Mouse (Mus musculus): ENCODE data around the gene Igf1r. TPM values are rescaled to one million over a fixed set of nuclear protein-coding genes. Genes with fewer than 3 reads are reported as not detected.

Gene Igf1r
- polyA plus RNA-seq, 1 experiment from 2014 or later = 47.2 TPM

GRCm38 (mm10) chr7:68119605-68120004, 167.0 kb downstream of the Igf1r start:
- Histone ChIP-seq H3K36me3 (peaks cover 8% of the 10 kb centered on the region; the same call in 1 of the 2 replicates), H3K9me3 (no peaks in the 10 kb centered on the region), H3K9ac (replicated peaks) (no peak overlapping the region), H3K27me3 (no peaks in the 10 kb centered on the region), H3K4me2 (no peak overlapping the region), H3K4me1 (replicated peaks) (peaks cover 51% of the 10 kb centered on the region), H3K4me3 (replicated peaks) (no peak overlapping the region), H3K27ac (peak overlapping the region; percentile 62; the same call in 1 of the 2 replicates)
- 63% methylated on average over 5 of the region's 5 CpGs for WGBS
- no peak for ATAC-seq (ENCODE audit: insufficient number of reproducible peaks, insufficient read depth, low FRiP score, low TSS enrichment, low read depth)

GRCm38 (mm10) chr7:68122418-68122817, 169.8 kb downstream of the Igf1r start:
- H3K9me3 ChIP-seq = no peaks in the 10 kb centered on the region
- H3K9ac ChIP-seq (replicated peaks) = no peak overlapping the region
- no peak overlapping the region for H3K4me3 ChIP-seq (replicated peaks)
- H3K27me3 ChIP-seq = no peaks in the 10 kb centered on the region
- no peak overlapping the region for H3K27ac ChIP-seq
- H3K36me3 ChIP-seq = no peaks in the 10 kb centered on the region; the same call in 1 of the 2 replicates
- ATAC-seq (ENCODE audit: insufficient number of reproducible peaks, insufficient read depth, low FRiP score, low TSS enrichment, low read depth) = no peak
- WGBS = 47% methylated on average over 3 of the region's 3 CpGs
- no peak overlapping the region for H3K4me2 ChIP-seq
- H3K4me1 ChIP-seq (replicated peaks) = peaks cover 32% of the 10 kb centered on the region

- Histone ChIP-seq H3K4me1 (replicated peaks) (peaks cover 24% of the 10 kb centered on the region), H3K36me3 (no peaks in the 10 kb centered on the region), H3K9ac (replicated peaks) (no peak overlapping the region), H3K4me3 (replicated peaks) (no peak overlapping the region), H3K27me3 (no peaks in the 10 kb centered on the region), H3K27ac (no peak overlapping the region), H3K9me3 (no peaks in the 10 kb centered on the region), H3K4me2 (no peak overlapping the region)
- no peak for ATAC-seq (ENCODE audit: insufficient number of reproducible peaks, insufficient read depth, low FRiP score, low TSS enrichment, low read depth)
- 64% methylated on average over 2 of the region's 2 CpGs for WGBS
Measured at GRCm38 (mm10) chr7:68125347-68125746, 172.7 kb downstream of the Igf1r start.

- Histone ChIP-seq H3K27me3 (no peaks in the 10 kb centered on the region), H3K4me3 (replicated peaks) (no peak overlapping the region), H3K9ac (replicated peaks) (no peak overlapping the region), H3K27ac (peak overlapping the region; percentile 82), H3K9me3 (no peaks in the 10 kb centered on the region), H3K4me2 (peak overlapping the region; percentile 74), H3K36me3 (no peaks in the 10 kb centered on the region), H3K4me1 (replicated peaks) (peaks cover 46% of the 10 kb centered on the region)
- ATAC-seq (ENCODE audit: insufficient number of reproducible peaks, insufficient read depth, low FRiP score, low TSS enrichment, low read depth) = no peak
- WGBS = 36% methylated on average over 6 of the region's 6 CpGs
Measured at GRCm38 (mm10) chr7:68127799-68128261, 175.2 kb downstream of the Igf1r start.

- WGBS = 13% methylated on average over 7 of the region's 7 CpGs
- Histone ChIP-seq H3K9me3 (no peaks in the 10 kb centered on the region), H3K9ac (replicated peaks) (peak overlapping the region; percentile 58; the same call in 1 of the 2 replicates), H3K4me2 (peak overlapping the region; percentile 74), H3K36me3 (no peaks in the 10 kb centered on the region), H3K4me3 (replicated peaks) (peak overlapping the region; percentile 51), H3K27ac (peak overlapping the region; percentile 82), H3K27me3 (no peaks in the 10 kb centered on the region), H3K4me1 (replicated peaks) (peaks cover 50% of the 10 kb centered on the region)
- ATAC-seq (ENCODE audit: insufficient number of reproducible peaks, insufficient read depth, low FRiP score, low TSS enrichment, low read depth) = no peak
Measured at GRCm38 (mm10) chr7:68128271-68128674, 175.6 kb downstream of the Igf1r start.

GRCm38 (mm10) chr7:68129077-68129511, 176.5 kb downstream of the Igf1r start:
- peak overlapping the region; percentile 74 for H3K4me2 ChIP-seq
- peak overlapping the region; percentile 58 for H3K9ac ChIP-seq (replicated peaks)
- H3K36me3 ChIP-seq = no peaks in the 10 kb centered on the region
- peak; percentile 85 for ATAC-seq (ENCODE audit: insufficient number of reproducible peaks, insufficient read depth, low FRiP score, low TSS enrichment, low read depth)
- WGBS = 1% methylated on average over 19 of the region's 19 CpGs
- H3K9me3 ChIP-seq = no peaks in the 10 kb centered on the region
- H3K4me1 ChIP-seq (replicated peaks) = peaks cover 54% of the 10 kb centered on the region
- no peaks in the 10 kb centered on the region for H3K27me3 ChIP-seq
- peak overlapping the region; percentile 82 for H3K27ac ChIP-seq
- H3K4me3 ChIP-seq (replicated peaks) = peak overlapping the region; percentile 51

DNA sequence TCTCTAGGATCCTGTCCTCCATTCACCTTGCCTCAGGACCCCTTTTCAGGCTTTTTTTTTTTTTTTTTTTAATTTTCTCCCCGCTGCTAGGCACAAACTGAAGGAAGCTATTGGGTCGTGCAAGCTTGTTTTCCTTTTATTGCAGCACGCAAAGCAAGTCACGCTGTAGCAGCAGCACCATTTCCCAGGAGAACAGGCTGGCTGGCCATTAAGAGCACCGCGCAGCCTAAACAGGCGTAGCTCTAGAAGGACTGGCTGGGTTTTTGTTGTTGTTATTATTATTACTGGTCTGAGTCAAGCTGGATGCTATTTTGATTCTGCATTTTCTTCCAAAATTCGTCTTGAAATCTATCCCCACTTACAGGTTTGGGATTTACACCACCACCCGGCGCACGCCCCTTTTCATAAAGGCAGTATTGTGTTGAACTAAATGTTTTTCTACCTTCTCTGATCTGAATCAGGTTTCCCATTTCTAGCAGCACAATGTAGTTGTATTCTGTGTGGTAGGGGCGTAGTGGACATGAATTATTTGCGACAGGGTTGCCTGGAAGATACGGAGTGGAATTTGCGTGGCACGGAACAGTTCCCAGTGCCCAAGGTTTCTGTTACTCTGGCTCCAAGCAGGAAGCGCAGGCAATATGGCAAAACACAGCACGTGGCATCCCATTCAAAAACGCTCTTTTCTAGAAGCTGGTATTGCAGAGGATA, 177.1 kb downstream of the Igf1r start:
- peak; percentile 50; the same call in 1 of the 2 replicates for ATAC-seq (ENCODE audit: insufficient number of reproducible peaks, insufficient read depth, low FRiP score, low TSS enrichment, low read depth)
- Histone ChIP-seq H3K4me3 (replicated peaks) (peak overlapping the region; percentile 51), H3K4me2 (peak overlapping the region; percentile 74), H3K27me3 (no peaks in the 10 kb centered on the region), H3K9ac (replicated peaks) (peak overlapping the region; percentile 42), H3K9me3 (no peaks in the 10 kb centered on the region), H3K27ac (peak overlapping the region; percentile 82), H3K36me3 (no peaks in the 10 kb centered on the region), H3K4me1 (replicated peaks) (peaks cover 56% of the 10 kb centered on the region)
- 2% methylated on average over 19 of the region's 19 CpGs for WGBS

DNA sequence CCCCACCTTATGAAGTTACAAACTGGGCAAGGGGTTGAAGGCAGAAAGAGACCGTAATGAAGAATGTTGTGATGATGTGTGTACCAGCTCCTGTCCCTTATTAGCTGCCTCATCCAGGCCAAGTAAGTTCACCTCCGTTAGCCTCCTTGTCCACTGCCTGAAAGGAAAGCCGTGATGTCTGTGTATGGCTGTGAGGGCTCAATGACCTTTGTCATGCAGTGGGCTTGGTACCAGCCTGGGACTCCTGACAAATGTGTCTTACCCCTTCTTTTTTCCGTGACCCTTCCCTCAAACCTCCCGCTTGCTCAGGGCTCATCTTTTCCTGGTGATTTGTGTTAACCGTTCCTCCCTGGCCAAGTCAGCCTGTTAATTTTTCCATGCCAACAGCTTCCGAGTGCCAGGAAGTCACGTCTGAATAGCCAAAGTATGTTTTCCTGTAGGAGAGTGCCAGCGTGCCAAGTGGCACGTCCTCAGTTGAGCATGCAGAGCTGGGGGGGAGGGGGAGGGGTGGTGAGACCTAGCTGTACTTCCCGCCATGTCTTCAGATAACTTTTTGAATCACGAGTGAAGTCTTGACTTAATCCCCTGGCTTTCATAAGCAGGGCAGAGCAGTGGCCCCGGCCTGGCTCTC, 178.4 kb downstream of the Igf1r start:
- Histone ChIP-seq H3K4me2 (no peak overlapping the region), H3K36me3 (no peaks in the 10 kb centered on the region), H3K27me3 (no peaks in the 10 kb centered on the region), H3K27ac (peak overlapping the region; percentile 82; the same call in 1 of the 2 replicates), H3K4me1 (replicated peaks) (peaks cover 60% of the 10 kb centered on the region), H3K9me3 (no peaks in the 10 kb centered on the region), H3K4me3 (replicated peaks) (no peak overlapping the region), H3K9ac (replicated peaks) (no peak overlapping the region)
- ATAC-seq (ENCODE audit: insufficient number of reproducible peaks, insufficient read depth, low FRiP score, low TSS enrichment, low read depth) = no peak
- 73% methylated on average over 13 of the region's 13 CpGs for WGBS

DNA sequence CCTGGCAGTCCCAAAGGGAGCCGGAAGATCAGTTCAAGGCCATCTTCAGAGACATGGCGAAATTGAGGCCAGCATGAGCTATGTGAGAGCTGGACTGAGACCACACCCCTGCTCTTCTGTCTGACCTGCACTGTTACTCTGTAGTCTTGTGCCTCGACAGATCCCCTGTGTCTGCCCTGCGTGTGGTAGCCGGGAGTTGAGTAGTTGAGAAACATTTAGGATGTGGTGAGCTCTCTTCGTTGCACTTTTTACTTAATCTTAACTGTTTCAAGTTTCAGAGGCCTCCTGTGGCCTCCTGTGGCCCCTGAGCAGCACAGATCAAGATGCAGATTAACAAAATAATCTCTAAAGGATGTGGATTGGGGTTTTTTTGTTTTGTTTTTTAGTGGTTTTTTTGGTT, 181.1 kb downstream of the Igf1r start:
- H3K4me3 ChIP-seq (replicated peaks) = no peak overlapping the region
- 46% methylated on average over 6 of the region's 6 CpGs for WGBS
- no peaks in the 10 kb centered on the region for H3K27me3 ChIP-seq
- H3K4me2 ChIP-seq = no peak overlapping the region
- H3K27ac ChIP-seq = no peak overlapping the region
- no peak for ATAC-seq (ENCODE audit: insufficient number of reproducible peaks, insufficient read depth, low FRiP score, low TSS enrichment, low read depth)
- peaks cover 5% of the 10 kb centered on the region; the same call in 1 of the 2 replicates for H3K36me3 ChIP-seq
- peaks cover 44% of the 10 kb centered on the region for H3K4me1 ChIP-seq (replicated peaks)
- H3K9me3 ChIP-seq = no peaks in the 10 kb centered on the region
- no peak overlapping the region for H3K9ac ChIP-seq (replicated peaks)

DNA sequence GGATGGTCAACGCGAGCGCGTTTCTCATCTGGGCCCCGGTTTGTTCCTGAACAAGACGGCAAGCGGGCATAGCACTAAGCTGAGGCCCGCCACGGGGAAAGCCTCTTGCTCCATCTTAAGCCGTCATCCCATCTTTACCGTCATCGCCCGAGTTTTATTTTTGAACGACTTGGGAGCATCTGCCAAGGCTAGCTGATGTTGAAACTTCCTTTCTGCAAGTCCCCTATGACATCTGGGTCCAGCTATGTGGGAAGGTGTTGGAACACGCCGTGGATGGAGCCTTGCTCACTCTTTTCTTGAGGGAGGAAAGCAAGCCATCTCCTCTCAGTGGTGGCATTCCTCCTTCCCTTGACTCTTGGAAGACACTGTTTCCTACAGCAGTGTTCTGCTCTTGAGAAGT, 182.3 kb downstream of the Igf1r start:
- 91% methylated on average over 16 of the region's 16 CpGs for whole genome bisulfite sequencing

GRCm38 (mm10) chr7:68136056-68136455, 183.4 kb downstream of the Igf1r start:
- peaks cover 52% of the 10 kb centered on the region for H3K4me1 ChIP-seq (replicated peaks)
- peaks cover 5% of the 10 kb centered on the region; the same call in 1 of the 2 replicates for H3K36me3 ChIP-seq
- ATAC-seq (ENCODE audit: insufficient number of reproducible peaks, insufficient read depth, low FRiP score, low TSS enrichment, low read depth) = no peak
- no peak overlapping the region for H3K9ac ChIP-seq (replicated peaks)
- H3K4me2 ChIP-seq = no peak overlapping the region
- H3K9me3 ChIP-seq = no peaks in the 10 kb centered on the region
- H3K27ac ChIP-seq = no peak overlapping the region
- no peak overlapping the region for H3K4me3 ChIP-seq (replicated peaks)
- 82% methylated on average over 10 of the region's 10 CpGs for WGBS
- H3K27me3 ChIP-seq = no peaks in the 10 kb centered on the region

More for the DNA sequence above, 182.3 kb downstream of the Igf1r start:
- no peak overlapping the region for H3K9ac ChIP-seq (replicated peaks)
- no peaks in the 10 kb centered on the region for H3K9me3 ChIP-seq
- H3K27ac ChIP-seq = 0 out of 2 replicates have a peak overlapping the region, but pooled peaks have one; percentile 13
- peaks cover 5% of the 10 kb centered on the region; the same call in 1 of the 2 replicates for H3K36me3 ChIP-seq
- H3K4me3 ChIP-seq (replicated peaks) = no peak overlapping the region
- H3K27me3 ChIP-seq = no peaks in the 10 kb centered on the region
- H3K4me2 ChIP-seq = no peak overlapping the region
- ATAC-seq (ENCODE audit: insufficient number of reproducible peaks, insufficient read depth, low FRiP score, low TSS enrichment, low read depth) = no peak
- peaks cover 54% of the 10 kb centered on the region for H3K4me1 ChIP-seq (replicated peaks)
